Mouse (Mus musculus) WW6 (cell line): ENCODE data around the gene Dnajc30.
A peak's percentile ranks its signal among the peaks of the same experiment; 100 is the strongest.
"Not testable (repeated sequence)": the region's sequence is repeated elsewhere in the genome, so short reads cannot be mapped to it uniquely, and the experiment has no call there.

Source experiments
- DNase-seq: peaks from one replicate; pipeline ENCODE4 v3.0.0-alpha.2; 2013; ENCODE audit warnings: low read depth, low spot score

Gene Dnajc30

GRCm38 (mm10) chr5:135063629-135064381 lies at the start of gene Dnajc30:
Gene Dnajc30, plus strand, starts transcription at chr5:135064202.
- peak; percentile 86 for DNase-seq

- no peak for DNase-seq
These were observed 48.5 kb upstream of the Dnajc30 start for GRCm38 (mm10) chr5:135015497-135015896.

DNA sequence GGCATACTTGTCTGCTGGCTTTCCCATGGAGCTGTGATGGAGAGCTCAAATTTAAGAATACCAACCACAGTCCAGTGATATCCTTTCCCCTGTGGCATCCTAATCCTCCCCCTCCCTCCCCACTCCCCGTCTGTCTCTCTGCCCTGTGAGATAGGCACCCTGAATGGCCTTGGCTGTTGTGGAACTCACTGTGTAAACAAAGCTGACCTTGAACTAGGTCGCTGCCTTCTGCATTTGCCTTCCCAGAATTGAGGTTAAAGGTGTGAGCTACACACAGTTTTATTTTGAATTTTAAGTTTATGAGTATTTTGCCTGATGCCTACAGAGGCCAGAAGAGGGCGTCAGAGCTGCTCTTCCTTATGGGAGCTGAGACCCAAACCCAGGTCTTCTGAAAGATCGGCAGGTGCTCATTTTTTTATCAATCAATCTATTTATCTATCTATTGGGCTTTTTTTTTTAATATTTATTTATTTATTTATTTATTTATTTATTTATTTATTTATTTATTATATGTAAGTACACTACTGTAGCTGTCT lies 47.7 kb upstream of the Dnajc30 start:
- no peak for DNase-seq

GRCm38 (mm10) chr5:135021814-135022213 lies 42.2 kb upstream of the Dnajc30 start:
- no peak for DNase-seq

GRCm38 (mm10) chr5:135023344-135024173 lies 40.4 kb upstream of the Dnajc30 start, which contains the start of gene Stx1a:
Gene Stx1a, plus strand, starts transcription at chr5:135023482.
- peak; percentile 83 for DNase-seq

- no peak for DNase-seq
These were observed 39.3 kb upstream of the Dnajc30 start for GRCm38 (mm10) chr5:135024665-135025224.

GRCm38 (mm10) chr5:135025899-135026298 lies 38.1 kb upstream of the Dnajc30 start:
- DNase-seq, result no peak

DNA sequence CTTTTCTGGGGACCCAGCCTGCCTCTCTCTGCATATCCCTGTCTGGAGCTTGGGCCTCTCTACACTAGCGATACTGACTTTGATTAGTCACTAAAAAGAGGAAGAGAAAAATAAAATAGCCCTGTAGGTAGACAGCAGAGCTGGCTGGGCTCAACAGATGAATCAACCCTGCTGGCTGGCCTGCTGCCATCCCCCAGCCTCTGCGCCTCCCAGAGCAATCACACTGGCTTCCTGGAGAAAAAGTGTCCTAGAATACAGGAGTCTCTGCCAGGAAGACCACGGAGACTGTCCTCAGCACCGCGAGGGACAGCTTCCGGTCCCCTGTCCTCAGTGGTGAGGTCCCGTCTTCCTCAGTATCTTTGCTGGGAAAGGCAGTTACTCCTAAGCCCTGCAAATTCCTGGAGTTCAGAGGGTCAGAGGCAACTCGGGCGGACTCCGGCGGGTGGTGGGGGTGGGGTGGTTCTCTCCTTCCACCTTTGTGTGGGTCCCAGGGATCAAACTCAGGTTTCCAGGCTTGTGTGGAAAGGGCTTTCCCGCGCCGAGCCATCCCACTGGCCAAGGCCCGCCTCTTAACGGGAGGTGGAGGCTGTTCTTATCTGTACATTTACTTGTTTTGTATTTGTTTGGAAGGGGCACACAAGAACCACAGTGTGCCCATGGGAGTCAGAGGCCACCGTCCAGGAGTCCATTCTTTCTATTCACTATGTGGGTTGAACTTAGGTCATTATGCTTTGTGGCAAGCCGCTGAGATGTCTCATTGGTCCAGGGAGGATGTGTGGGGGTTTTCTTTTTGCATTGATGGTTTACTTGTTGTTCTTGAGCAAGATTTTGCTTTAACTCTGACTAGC lies 34.8 kb upstream of the Dnajc30 start:
- DNase-seq, result no peak

- no peak for DNase-seq
These were observed 31.4 kb upstream of the Dnajc30 start for GRCm38 (mm10) chr5:135032581-135032980.

DNA sequence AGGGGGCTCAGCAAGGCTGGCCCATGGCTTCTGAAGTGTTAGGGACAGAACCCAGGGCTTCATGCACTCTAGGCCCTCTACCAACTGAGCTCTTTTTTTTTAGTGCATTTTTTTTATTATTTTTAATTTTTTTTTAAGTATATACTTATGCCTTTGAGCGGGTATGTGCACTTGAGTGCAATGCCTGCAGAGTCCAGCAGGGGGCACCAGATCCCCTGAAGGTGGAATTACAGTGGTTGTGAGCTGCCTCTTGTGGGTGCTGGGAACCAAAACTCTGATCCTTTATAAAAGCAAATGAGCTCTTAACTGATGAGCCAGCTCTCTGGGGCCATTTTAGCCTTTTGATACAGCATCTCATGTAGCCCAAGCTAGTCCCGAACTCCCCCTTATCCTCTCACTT lies 29.4 kb upstream of the Dnajc30 start:
- no peak for DNase-seq

- no peak for DNase-seq
These were observed 28.2 kb upstream of the Dnajc30 start for GRCm38 (mm10) chr5:135035608-135036359.

- no peak for DNase-seq
These were observed 26.1 kb upstream of the Dnajc30 start for GRCm38 (mm10) chr5:135037946-135038345.

GRCm38 (mm10) chr5:135039541-135039940 lies 24.5 kb upstream of the Dnajc30 start:
- DNase-seq, result no peak

GRCm38 (mm10) chr5:135040059-135040458 lies 23.9 kb upstream of the Dnajc30 start:
- no peak for DNase-seq

GRCm38 (mm10) chr5:135040777-135041176 lies 23.2 kb upstream of the Dnajc30 start:
- no peak for DNase-seq

DNA sequence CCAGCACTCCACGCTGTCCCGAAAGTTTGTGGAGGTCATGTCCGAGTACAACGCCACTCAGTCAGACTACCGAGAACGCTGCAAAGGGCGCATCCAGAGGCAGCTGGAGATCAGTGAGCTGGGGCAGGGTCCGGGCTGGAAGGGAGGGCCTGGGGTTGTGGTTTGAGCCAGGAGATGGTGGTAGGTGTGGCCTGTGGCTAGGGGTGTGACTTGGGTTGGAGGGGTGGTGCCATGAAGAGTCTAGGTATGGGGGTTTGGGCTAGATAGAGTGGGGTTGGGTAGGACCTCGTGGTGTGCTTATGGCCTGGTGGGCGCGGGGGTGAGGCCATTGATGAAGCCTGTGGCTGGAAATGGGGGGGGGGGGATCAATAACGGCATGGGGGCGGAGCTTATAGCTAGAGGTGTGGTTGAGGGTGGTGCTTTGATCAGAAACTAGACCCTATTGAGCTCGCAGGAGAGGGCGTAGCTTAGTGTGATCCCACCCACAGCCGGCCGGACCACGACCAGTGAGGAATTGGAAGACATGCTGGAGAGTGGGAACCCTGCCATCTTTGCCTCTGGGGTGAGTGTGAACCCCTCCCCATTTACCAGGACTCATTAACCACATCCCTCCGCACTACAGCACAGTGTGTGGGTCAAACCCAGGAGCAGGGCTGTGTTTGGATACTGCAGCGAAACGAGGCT lies 21.8 kb upstream of the Dnajc30 start:
- DNase-seq, result peak; percentile 74

GRCm38 (mm10) chr5:135044575-135044974 lies 19.4 kb upstream of the Dnajc30 start:
- DNase-seq, result no peak

DNA sequence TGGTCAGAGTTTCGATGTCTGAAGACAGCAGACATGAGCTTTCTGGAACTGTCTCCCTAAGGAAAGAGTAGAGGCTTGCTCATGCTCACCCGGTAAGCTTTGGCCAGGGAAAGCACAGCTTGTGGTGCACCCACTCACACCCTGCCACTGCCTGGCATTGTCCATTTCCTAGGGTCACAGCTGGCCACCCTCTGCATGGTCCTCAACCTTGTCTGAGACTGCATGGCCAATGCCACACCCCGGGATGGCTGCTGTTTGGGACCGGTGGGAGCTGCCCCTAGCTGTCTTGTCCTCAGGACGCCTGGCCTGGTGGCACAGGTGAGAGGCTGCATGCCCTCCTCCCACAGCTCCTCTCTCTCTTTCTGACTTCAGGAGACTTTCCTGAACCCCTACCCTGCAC lies 15.5 kb upstream of the Dnajc30 start:
- no peak for DNase-seq

GRCm38 (mm10) chr5:135049268-135049667 lies 14.7 kb upstream of the Dnajc30 start:
- not testable (repeated sequence) for DNase-seq

GRCm38 (mm10) chr5:135053356-135053755 lies 10.6 kb upstream of the Dnajc30 start:
- DNase-seq, result no peak
